Mouse (Mus musculus) limb, embryonic 14.5 days (tissue): ENCODE measurements around the gene Cirbp. TPM values are rescaled to one million over a fixed set of nuclear protein-coding genes. Genes with fewer than 3 reads are reported as not detected.
A peak's percentile ranks its signal among the peaks of the same experiment; 100 is the strongest.

ENCODE experiments used
- ATAC-seq: fragments of 200-750 bp; cut with Nextera tagmentation; 2 replicates; pipeline ENCODE4 v1.8.0; 2017; ENCODE audit warnings: low read depth, moderate number of reproducible peaks, moderate TSS enrichment; ENCODE audit not compliant: low FRiP score
- DNase-seq: peaks from one replicate; pipeline ENCODE4 v3.0.0-alpha.2; 2015; ENCODE audit warnings: low spot score
- H3K27ac ChIP-seq: fragments of 300-500 bp; sonication (generic); replicated peaks from 2 replicates; pipeline ENCODE4 v1.5.1; 2014; ENCODE audit warnings: low read depth, mild to moderate bottlenecking, low read length, moderate library complexity, mixed read lengths
- H3K27me3 ChIP-seq: fragments of 300-500 bp; sonication (generic); 2 replicates; pipeline ENCODE4 v1.6.1; 2014; ENCODE audit warnings: low read length, mixed read lengths; ENCODE audit not compliant: control insufficient read depth, insufficient read depth
- H3K36me3 ChIP-seq: fragments of 300-500 bp; sonication (generic); 2 replicates; pipeline ENCODE4 v1.6.1; 2014; ENCODE audit warnings: mild to moderate bottlenecking, low read length, moderate library complexity, mixed read lengths; ENCODE audit not compliant: control insufficient read depth, insufficient read depth
- H3K4me1 ChIP-seq: fragments of 300-500 bp; sonication (generic); 2 replicates; pipeline ENCODE4 v1.6.1; 2014; ENCODE audit warnings: antibody characterized with exemption, low read length, mixed read lengths; ENCODE audit not compliant: control insufficient read depth, insufficient read depth
- H3K4me2 ChIP-seq: fragments of 300-500 bp; sonication (generic); replicated peaks from 2 replicates; pipeline ENCODE4 v1.6.1; 2014; ENCODE audit warnings: low read depth, mild to moderate bottlenecking, low read length, moderate library complexity; ENCODE audit not compliant: severe bottlenecking
- H3K4me3 ChIP-seq: fragments of 300-500 bp; sonication (generic); replicated peaks from 2 replicates; pipeline ENCODE4 v1.5.1; 2014; ENCODE audit warnings: low read length
- H3K9ac ChIP-seq: fragments of 300-500 bp; sonication (generic); 2 replicates; pipeline ENCODE4 v1.6.1; 2014; ENCODE audit warnings: mild to moderate bottlenecking, low read depth, low read length, moderate library complexity; ENCODE audit not compliant: severe bottlenecking
- H3K9me3 ChIP-seq: fragments of 300-500 bp; sonication (generic); 2 replicates; pipeline ENCODE4 v1.6.1; 2016; ENCODE audit warnings: low read length; ENCODE audit not compliant: control insufficient read depth
- POLR2A ChIP-seq: fragments of 200-500 bp; IDR thresholded peaks from 2 replicates; pipeline ENCODE4 v1.8.0; 2012; ENCODE audit warnings: inconsistent platforms, mild to moderate bottlenecking, moderate library complexity, borderline replicate concordance; ENCODE audit not compliant: insufficient read depth, insufficient read length; ENCODE audit errors: extremely low read depth
- WGBS: fragments of 180-500 bp; shearing (Covaris S2); extraction: QIAGEN DNeasy Blood & Tissue Kit; methylation state at CpG from one replicate; pipeline ENCODE4 v1.1.7; 2014; 5-methylcytosine and 5-hydroxymethylcytosine counted together
- polyA plus RNA-seq, 2 experiments: library from polyadenylated mRNA; depleted of rRNA in 1 of 2; stranded (reverse) in 1 of 2; unstranded in 1 of 2; fragments of >200 nt; fragmentation: Nextera tagmentation in 1 of 2; extraction: Ambion mirVana in 1 of 2; gene quantifications; 2 replicates each; pipeline versions ENCODE4 v1.2.1 to v1.2.3; 2012 to 2014

Cirbp gene
- polyA plus RNA-seq, 2 experiments: 101 to 289 TPM

DNA sequence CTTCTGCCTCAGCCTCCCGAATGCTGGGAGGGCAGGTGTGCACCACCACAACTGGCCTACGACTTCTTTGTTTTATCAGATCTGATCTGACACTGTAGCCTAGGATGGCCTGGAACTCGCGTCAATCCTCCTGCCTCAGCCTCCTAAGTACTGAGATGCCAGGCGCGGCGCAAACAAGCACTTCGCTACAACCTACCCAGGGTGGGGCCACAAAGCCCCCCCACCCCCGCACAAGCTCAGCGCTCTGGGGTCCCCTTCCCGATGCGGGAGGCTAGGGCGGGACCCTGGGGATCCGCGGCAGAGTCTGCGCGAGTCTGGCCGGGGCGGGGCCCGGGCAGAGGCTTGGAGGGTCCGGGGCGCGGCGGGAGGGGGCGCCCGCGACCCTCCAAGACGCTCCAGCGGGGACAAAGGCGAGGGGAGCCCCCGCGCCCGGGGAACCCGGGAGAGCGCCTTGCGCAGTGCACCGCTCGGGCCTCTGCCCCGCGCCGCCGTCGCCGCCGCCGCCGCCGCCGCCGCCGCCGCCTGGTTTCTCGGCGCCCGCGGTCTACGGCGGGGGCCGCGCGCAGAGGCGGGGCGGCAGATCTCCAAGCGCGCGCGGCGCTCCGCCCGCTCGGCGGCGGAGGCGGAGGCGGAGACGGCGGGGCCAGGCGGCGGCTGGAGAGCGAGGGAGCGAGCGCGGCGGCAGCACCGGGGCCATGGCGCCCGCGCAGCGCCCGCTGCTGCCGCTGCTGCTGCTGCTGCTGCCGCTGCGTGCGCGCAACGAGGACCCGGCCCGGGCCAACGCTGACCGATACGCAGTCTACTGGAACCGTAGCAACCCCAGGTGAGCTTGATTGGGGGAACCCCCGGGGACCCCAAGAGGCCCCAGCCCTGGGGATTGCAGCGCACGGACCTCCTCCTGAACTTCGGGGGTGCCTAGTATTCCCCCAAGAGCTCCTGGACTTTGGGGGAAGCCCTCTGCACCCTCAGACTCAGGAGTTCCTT is 13.6 kb downstream of the Cirbp start, which contains the start of gene Efna2:
Gene Efna2, plus strand, starts transcription at position 415 of the 984 bp plus-strand sequence.
- Histone ChIP-seq H3K27ac (peak within 1 kb of the TSS; percentile 74), H3K4me3 (peak within 1 kb of the TSS; percentile 81), H3K4me1 (peaks cover 17% of the 10 kb centered on the region), H3K27me3 (no peaks in the 10 kb centered on the region), H3K9ac (peak within 1 kb of the TSS; percentile 94), H3K9me3 (no peaks in the 10 kb centered on the region), H3K4me2 (peak within 1 kb of the TSS; percentile 91), H3K36me3 (0 out of 2 replicates have a peak, but pooled peaks cover 15% of the 10 kb centered on the region)
- WGBS: 5% methylated on average over 35 of the region's 106 CpGs
- ATAC-seq (peak; percentile 80), DNase-seq (peak; percentile 63)
- no peak for TF ChIP-seq POLR2A

GRCm38 (mm10) chr10:80180288-80180687 is 14.5 kb downstream of the Cirbp start:
- Histone ChIP-seq H3K4me3 (peak overlapping the region; percentile 81), H3K4me1 (peaks cover 17% of the 10 kb centered on the region), H3K36me3 (0 out of 2 replicates have a peak, but pooled peaks cover 15% of the 10 kb centered on the region), H3K27ac (no peak overlapping the region), H3K4me2 (peak overlapping the region; percentile 91), H3K27me3 (no peaks in the 10 kb centered on the region), H3K9me3 (no peaks in the 10 kb centered on the region), H3K9ac (peak overlapping the region; percentile 94)
- ATAC-seq: no peak
- no peak for TF ChIP-seq POLR2A
- DNase-seq: no peak
- WGBS: 28% methylated on average over 6 of the region's 6 CpGs

DNA sequence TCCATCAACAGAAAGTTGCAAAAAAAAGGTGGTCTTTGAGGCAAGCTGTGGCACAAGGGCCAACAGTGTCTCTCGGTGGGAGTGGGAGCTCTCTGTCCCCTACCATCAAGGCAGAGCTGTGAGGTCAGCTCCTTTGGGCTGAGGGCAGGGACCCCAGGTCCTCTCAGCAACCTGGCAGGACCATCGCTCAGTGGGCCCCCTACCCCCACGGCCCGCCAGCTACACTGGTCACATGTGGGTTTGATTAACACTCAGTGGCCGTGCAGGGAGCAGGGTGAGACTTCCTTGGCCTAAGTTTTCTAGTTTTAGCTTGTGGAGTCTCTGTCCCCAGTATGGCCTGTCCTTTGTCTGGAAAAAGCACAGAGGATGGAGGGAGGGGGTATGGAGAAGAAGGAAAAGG is 15.0 kb downstream of the Cirbp start:
- Histone ChIP-seq H3K36me3 (0 out of 2 replicates have a peak, but pooled peaks cover 15% of the 10 kb centered on the region), H3K4me2 (peak overlapping the region; percentile 91), H3K9ac (peak overlapping the region; percentile 94), H3K4me3 (peak overlapping the region; percentile 81), H3K9me3 (no peaks in the 10 kb centered on the region), H3K4me1 (peaks cover 17% of the 10 kb centered on the region), H3K27ac (no peak overlapping the region), H3K27me3 (no peaks in the 10 kb centered on the region)
- ATAC-seq (no peak), DNase-seq (no peak)
- WGBS: 22% methylated on average over 5 of the region's 5 CpGs
- no peak for TF ChIP-seq POLR2A

- peaks cover 27% of the 10 kb centered on the region for H3K36me3 ChIP-seq
- peaks cover 17% of the 10 kb centered on the region for H3K4me1 ChIP-seq
- no peaks in the 10 kb centered on the region for H3K9me3 ChIP-seq
- whole genome bisulfite sequencing: 94% methylated on average over 7 of the region's 7 CpGs
- DNase-seq: no peak
- no peak overlapping the region for H3K9ac ChIP-seq
- no peak overlapping the region for H3K4me2 ChIP-seq
- ATAC-seq: no peak
- no peaks in the 10 kb centered on the region for H3K27me3 ChIP-seq
- no peak for TF ChIP-seq POLR2A
- no peak overlapping the region for H3K27ac ChIP-seq
- no peak overlapping the region for H3K4me3 ChIP-seq
Observed at GRCm38 (mm10) chr10:80182547-80182946, 16.8 kb downstream of the Cirbp start.

- Histone ChIP-seq H3K9me3 (no peaks in the 10 kb centered on the region), H3K27ac (no peak overlapping the region), H3K4me3 (no peak overlapping the region), H3K4me2 (no peak overlapping the region), H3K36me3 (peaks cover 45% of the 10 kb centered on the region), H3K9ac (no peak overlapping the region), H3K4me1 (peaks cover 11% of the 10 kb centered on the region), H3K27me3 (peaks cover 20% of the 10 kb centered on the region)
- no peak for DNase-seq
- 50% methylated on average over 26 of the region's 27 CpGs for WGBS
- ATAC-seq: no peak
- TF ChIP-seq POLR2A: no peak
Observed at GRCm38 (mm10) chr10:80186649-80187048, 20.9 kb downstream of the Cirbp start.
